Mouse (Mus musculus): ENCODE measurements around the gene 4930402H24Rik.
"Not testable (repeated sequence)": the region's sequence is repeated elsewhere in the genome, so short reads cannot be mapped to it uniquely, and the experiment has no call there.

4930402H24Rik gene

GRCm38 (mm10) chr2:130862091-130862490 lies 44.1 kb downstream of the 4930402H24Rik start:
- in situ Hi-C loops (cut with MboI; ENCODE audit: unreplicated experiment in 2 of 2) = no loop called here

- in situ Hi-C loops (cut with MboI; ENCODE audit: unreplicated experiment in 2 of 2) = no loop called here
Observed at GRCm38 (mm10) chr2:130852964-130853363, 53.2 kb downstream of the 4930402H24Rik start.

GRCm38 (mm10) chr2:130851363-130852246 lies 54.6 kb downstream of the 4930402H24Rik start:
- in situ Hi-C loops (cut with MboI; ENCODE audit: unreplicated experiment in 2 of 2) = no loop called here

- in situ Hi-C loops (cut with MboI; ENCODE audit: unreplicated experiment in 2 of 2) = no loop called here
Observed at GRCm38 (mm10) chr2:130849688-130850087, 56.5 kb downstream of the 4930402H24Rik start.

GRCm38 (mm10) chr2:130848313-130848712 lies 57.9 kb downstream of the 4930402H24Rik start:
- in situ Hi-C loops (cut with MboI; ENCODE audit: unreplicated experiment in 2 of 2) = no loop called here

GRCm38 (mm10) chr2:130843623-130844022 lies 62.6 kb downstream of the 4930402H24Rik start:
- in situ Hi-C loops (cut with MboI; ENCODE audit: unreplicated experiment in 2 of 2) = no loop called here

GRCm38 (mm10) chr2:130840846-130841245 lies 65.4 kb downstream of the 4930402H24Rik start:
- in situ Hi-C loops (cut with MboI; ENCODE audit: unreplicated experiment in 2 of 2) = no loop called here

GRCm38 (mm10) chr2:130839874-130840661 lies 66.1 kb downstream of the 4930402H24Rik start:
- in situ Hi-C loops (cut with MboI; ENCODE audit: unreplicated experiment in 2 of 2) = no loop called here

- in situ Hi-C loops (cut with MboI; ENCODE audit: unreplicated experiment in 2 of 2) = no loop called here
Observed at GRCm38 (mm10) chr2:130839528-130839873, 66.7 kb downstream of the 4930402H24Rik start.

GRCm38 (mm10) chr2:130839084-130839483 lies 67.1 kb downstream of the 4930402H24Rik start:
- in situ Hi-C loops (cut with MboI; ENCODE audit: unreplicated experiment in 2 of 2) = no loop called here

GRCm38 (mm10) chr2:130838131-130838530 lies 68.1 kb downstream of the 4930402H24Rik start:
- in situ Hi-C loops (cut with MboI; ENCODE audit: unreplicated experiment in 2 of 2) = no loop called here

- in situ Hi-C loops (cut with MboI; ENCODE audit: unreplicated experiment in 2 of 2) = no loop called here
Observed at GRCm38 (mm10) chr2:130833699-130834098, 72.5 kb downstream of the 4930402H24Rik start.

GRCm38 (mm10) chr2:130832582-130832981 lies 73.6 kb downstream of the 4930402H24Rik start:
- in situ Hi-C loops (cut with MboI; ENCODE audit: unreplicated experiment in 2 of 2) = no loop called here

- in situ Hi-C loops (cut with MboI; ENCODE audit: unreplicated experiment in 2 of 2) = no loop called here
Observed at GRCm38 (mm10) chr2:130832012-130832411, 74.2 kb downstream of the 4930402H24Rik start.

GRCm38 (mm10) chr2:130830236-130830635 lies 76.0 kb downstream of the 4930402H24Rik start:
- in situ Hi-C loops (cut with MboI; ENCODE audit: unreplicated experiment in 2 of 2) = no loop called here

- in situ Hi-C loops (cut with MboI; ENCODE audit: unreplicated experiment in 2 of 2) = no loop called here
Observed at GRCm38 (mm10) chr2:130829496-130829895, 76.7 kb downstream of the 4930402H24Rik start.

GRCm38 (mm10) chr2:130828668-130829067 lies 77.5 kb downstream of the 4930402H24Rik start:
- in situ Hi-C loops (cut with MboI; ENCODE audit: unreplicated experiment in 2 of 2) = no loop called here

- in situ Hi-C loops (cut with MboI; ENCODE audit: unreplicated experiment in 2 of 2) = not testable (repeated sequence)
Observed at GRCm38 (mm10) chr2:130828066-130828465, 78.1 kb downstream of the 4930402H24Rik start.

- in situ Hi-C loops (cut with MboI; ENCODE audit: unreplicated experiment in 2 of 2) = no loop called here
Observed at GRCm38 (mm10) chr2:130827410-130827809, 78.8 kb downstream of the 4930402H24Rik start.

- in situ Hi-C loops (cut with MboI; ENCODE audit: unreplicated experiment in 2 of 2) = loop anchor here in 1 of 2 experiments (5.0 to 25.0 kb wide), 2 partner anchors 128 to 693 kb away; no protein-coding TSS in a partner anchor
Observed at GRCm38 (mm10) chr2:130818838-130819647, 87.2 kb downstream of the 4930402H24Rik start.
